9 mouse cellular contexts compared by ENCODE assay signal in the genomic region with DNA sequence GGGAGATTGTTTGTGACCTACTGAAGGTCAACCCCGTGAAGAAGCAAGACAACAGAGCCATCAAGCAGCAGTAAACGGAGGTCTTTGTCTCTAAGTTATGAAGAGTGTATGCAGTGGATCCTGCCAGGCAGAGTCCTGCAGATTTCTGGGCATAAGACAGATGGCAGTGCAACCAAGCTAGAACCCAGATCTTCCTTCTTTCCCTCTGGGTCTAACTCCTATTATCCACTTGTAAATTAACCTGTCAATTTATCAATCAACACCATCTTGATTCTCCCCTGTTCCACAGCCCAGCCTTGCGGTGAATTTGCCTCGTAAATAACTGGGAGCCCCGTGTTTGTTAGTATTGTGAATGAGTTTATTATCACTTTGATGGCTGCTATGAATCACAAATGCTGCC.
A peak's percentile ranks its signal among the peaks of the same experiment; 100 is the strongest.
DNase-seq lines count a peak whose midpoint lies in the region; ATAC-seq lines count a peak whose summit lies in the region.
"Had no signal": no experiment of that assay in that cellular context is flagged by ENCODE, and none has a peak within 500 bp of the region (broad histone marks: within the 10 kb centered on the region; RNA-seq: fewer than 3 reads in every experiment).

No protein-coding gene starts in this region.

- H3K9me3 ChIP-seq in midbrain, embryonic 11.5 days (ENCODE audit: control insufficient read depth, low read length), result no peaks in the 10 kb centered on the region
- H3K9me3 ChIP-seq in midbrain, embryonic 10.5 days (replicated peaks), result no peaks in the 10 kb centered on the region
- H3K9me3 ChIP-seq in neural tube, embryonic 12.5 days, result no peaks in the 10 kb centered on the region
- H3K9me3 ChIP-seq: embryonic facial prominence, embryonic 12.5 days had no signal

- H3K4me1 ChIP-seq in midbrain, embryonic 11.5 days (ENCODE audit: control insufficient read depth, insufficient read depth, low read length), result peaks cover 2% of the 10 kb centered on the region
- peaks cover 31% of the 10 kb centered on the region for H3K4me1 ChIP-seq in midbrain, embryonic 10.5 days
- no peaks in the 10 kb centered on the region for H3K4me1 ChIP-seq in neural tube, embryonic 12.5 days
- H3K4me1 ChIP-seq: embryonic facial prominence, embryonic 12.5 days had no signal

- H3K36me3 ChIP-seq in midbrain, embryonic 11.5 days (ENCODE audit: control insufficient read depth, insufficient read depth, low read length), result no peaks in the 10 kb centered on the region
- no peaks in the 10 kb centered on the region for H3K36me3 ChIP-seq in midbrain, embryonic 10.5 days
- no peaks in the 10 kb centered on the region for H3K36me3 ChIP-seq in neural tube, embryonic 12.5 days
- H3K36me3 ChIP-seq: embryonic facial prominence, embryonic 12.5 days had no signal

- H3K4me3 ChIP-seq in midbrain, embryonic 11.5 days (ENCODE audit: low read depth, low read length), result no peak overlapping the region
- no peak overlapping the region for H3K4me3 ChIP-seq in midbrain, embryonic 10.5 days
- no peak overlapping the region for H3K4me3 ChIP-seq in neural tube, embryonic 12.5 days
- H3K4me3 ChIP-seq: embryonic facial prominence, embryonic 12.5 days had no signal

- no peak overlapping the region for H3K27ac ChIP-seq in midbrain, embryonic 11.5 days (ENCODE audit: low read depth, low read length)
- no peak overlapping the region for H3K27ac ChIP-seq in midbrain, embryonic 10.5 days (replicated peaks)
- no peak overlapping the region for H3K27ac ChIP-seq in neural tube, embryonic 12.5 days
- H3K27ac ChIP-seq: embryonic facial prominence, embryonic 12.5 days had no signal

- no peak overlapping the region for H3K4me2 ChIP-seq in midbrain, embryonic 11.5 days
- no peak overlapping the region for H3K4me2 ChIP-seq in neural tube, embryonic 12.5 days (replicated peaks)
- H3K4me2 ChIP-seq: embryonic facial prominence, embryonic 12.5 days had no signal

- H3K9ac ChIP-seq in midbrain, embryonic 11.5 days (ENCODE audit: low read length), result no peak overlapping the region
- no peak overlapping the region for H3K9ac ChIP-seq in neural tube, embryonic 12.5 days
- H3K9ac ChIP-seq: embryonic facial prominence, embryonic 12.5 days had no signal

- H3K27me3 ChIP-seq in midbrain, embryonic 11.5 days (ENCODE audit: control insufficient read depth, insufficient read depth, low read length), result no peaks in the 10 kb centered on the region
- peaks cover 37% of the 10 kb centered on the region for H3K27me3 ChIP-seq in midbrain, embryonic 10.5 days (ENCODE audit: low read depth, poor library complexity, severe bottlenecking)
- H3K27me3 ChIP-seq in neural tube, embryonic 12.5 days (replicated peaks), result no peaks in the 10 kb centered on the region
- H3K27me3 ChIP-seq: embryonic facial prominence, embryonic 12.5 days had no signal

- ATAC-seq in midbrain, embryonic 11.5 days (ENCODE audit: low FRiP score), result peak; percentile 64
- ATAC-seq in neural tube, embryonic 12.5 days (ENCODE audit: low FRiP score, low read depth), result 0 out of 2 replicates have a peak, but pooled peaks have one; percentile 53

- peak; percentile 8 for DNase-seq in adrenal gland, postnatal 14 days
- DNase-seq in adrenal gland, postnatal 25 days, result no peak
- DNase-seq in midbrain, embryonic 11.5 days (ENCODE audit: low spot score, missing footprints), result peak; percentile 88
- no peak for DNase-seq in midbrain, embryonic 10.5 days (ENCODE audit: low spot score)
- DNase-seq in kidney, postnatal 10 days, result peak; percentile 10
- no peak for DNase-seq in MN1 (ENCODE audit: low spot score)
- no peak for DNase-seq in ovary, postnatal 36 days (ENCODE audit: low spot score)

- WGBS in midbrain, embryonic 11.5 days, result 34% methylated on average over 5 of the region's 5 CpGs
- 31% methylated on average over 5 of the region's 5 CpGs for WGBS in midbrain, embryonic 10.5 days
- 6% methylated on average over 5 of the region's 5 CpGs for WGBS in neural tube, embryonic 12.5 days

Comparison
In these comparisons a context has a peak if more than half of its experiments do, and no peak if none do; other contexts are left out.
1. DNase-seq: peak in adrenal gland, postnatal 14 days (single experiment), midbrain, embryonic 11.5 days (single experiment) and kidney, postnatal 10 days (single experiment); none in adrenal gland, postnatal 25 days (single experiment), midbrain, embryonic 10.5 days (single experiment), MN1 (single experiment) and ovary, postnatal 36 days (single experiment).